Mouse (Mus musculus): ENCODE data around the gene Dpp4. TPM values are rescaled to one million over a fixed set of nuclear protein-coding genes. Genes with fewer than 3 reads are reported as not detected.

Gene Dpp4
- polyA plus RNA-seq, 1 experiment from 2014 or later: 0.19 TPM

GRCm38 (mm10) chr2:62341061-62341733 lies 70.8 kb downstream of the Dpp4 start:
- no peak overlapping the region for H3K4me3 ChIP-seq (ENCODE audit: low read depth, low read length)
- no peaks in the 10 kb centered on the region for H3K36me3 ChIP-seq (ENCODE audit: control insufficient read depth, insufficient read depth, low read length)
- no peaks in the 10 kb centered on the region for H3K9me3 ChIP-seq (ENCODE audit: control insufficient read depth, low read length)
- WGBS: 85% methylated on average over 3 of the region's 3 CpGs
- H3K4me1 ChIP-seq (ENCODE audit: control insufficient read depth, insufficient read depth, low read length): no peaks in the 10 kb centered on the region
- DNase-seq (ENCODE audit: low spot score) (no peak), ATAC-seq (ENCODE audit: insufficient number of reproducible peaks, low FRiP score, low TSS enrichment, low read depth) (no peak)
- H3K4me2 ChIP-seq (ENCODE audit: low read depth, severe bottlenecking): no peak overlapping the region
- H3K27me3 ChIP-seq (ENCODE audit: control insufficient read depth, insufficient read depth, low read length): no peaks in the 10 kb centered on the region
- H3K9ac ChIP-seq (ENCODE audit: low read length): no peak overlapping the region
- H3K27ac ChIP-seq (replicated peaks; ENCODE audit: low read depth, low read length): no peak overlapping the region

GRCm38 (mm10) chr2:62339222-62339944 lies 72.6 kb downstream of the Dpp4 start:
- ATAC-seq (ENCODE audit: insufficient number of reproducible peaks, low FRiP score, low TSS enrichment, low read depth): no peak

GRCm38 (mm10) chr2:62337086-62337485 lies 74.9 kb downstream of the Dpp4 start:
- no peak for DNase-seq (ENCODE audit: low spot score)
- Histone ChIP-seq H3K27ac (replicated peaks; ENCODE audit: low read depth, low read length) (no peak overlapping the region), H3K4me2 (ENCODE audit: low read depth, severe bottlenecking) (no peak overlapping the region), H3K9me3 (ENCODE audit: control insufficient read depth, low read length) (no peaks in the 10 kb centered on the region), H3K4me1 (ENCODE audit: control insufficient read depth, insufficient read depth, low read length) (no peaks in the 10 kb centered on the region), H3K36me3 (ENCODE audit: control insufficient read depth, insufficient read depth, low read length) (no peaks in the 10 kb centered on the region), H3K4me3 (ENCODE audit: low read depth, low read length) (no peak overlapping the region), H3K27me3 (ENCODE audit: control insufficient read depth, insufficient read depth, low read length) (no peaks in the 10 kb centered on the region), H3K9ac (ENCODE audit: low read length) (no peak overlapping the region)
- ATAC-seq (ENCODE audit: insufficient number of reproducible peaks, low FRiP score, low TSS enrichment, low read depth): no peak
- 77% methylated on average over 7 of the region's 7 CpGs for WGBS

More at GRCm38 (mm10) chr2:62339222-62339944, 72.6 kb downstream of the Dpp4 start:
- Histone ChIP-seq H3K4me1 (ENCODE audit: control insufficient read depth, insufficient read depth, low read length) (no peaks in the 10 kb centered on the region), H3K27ac (replicated peaks; ENCODE audit: low read depth, low read length) (no peak overlapping the region), H3K4me2 (ENCODE audit: low read depth, severe bottlenecking) (no peak overlapping the region), H3K36me3 (ENCODE audit: control insufficient read depth, insufficient read depth, low read length) (no peaks in the 10 kb centered on the region), H3K4me3 (ENCODE audit: low read depth, low read length) (no peak overlapping the region), H3K9ac (ENCODE audit: low read length) (no peak overlapping the region), H3K9me3 (ENCODE audit: control insufficient read depth, low read length) (no peaks in the 10 kb centered on the region), H3K27me3 (ENCODE audit: control insufficient read depth, insufficient read depth, low read length) (no peaks in the 10 kb centered on the region)
- no peak for DNase-seq (ENCODE audit: low spot score)
- WGBS: 74% methylated on average over 4 of the region's 4 CpGs

GRCm38 (mm10) chr2:62334397-62335243 lies 77.4 kb downstream of the Dpp4 start:
- Histone ChIP-seq H3K9ac (ENCODE audit: low read length) (no peak overlapping the region), H3K27ac (replicated peaks; ENCODE audit: low read depth, low read length) (no peak overlapping the region), H3K4me1 (ENCODE audit: control insufficient read depth, insufficient read depth, low read length) (no peaks in the 10 kb centered on the region), H3K4me2 (ENCODE audit: low read depth, severe bottlenecking) (no peak overlapping the region), H3K4me3 (ENCODE audit: low read depth, low read length) (no peak overlapping the region), H3K36me3 (ENCODE audit: control insufficient read depth, insufficient read depth, low read length) (no peaks in the 10 kb centered on the region), H3K27me3 (ENCODE audit: control insufficient read depth, insufficient read depth, low read length) (no peaks in the 10 kb centered on the region), H3K9me3 (ENCODE audit: control insufficient read depth, low read length) (no peaks in the 10 kb centered on the region)
- no peak for ATAC-seq (ENCODE audit: insufficient number of reproducible peaks, low FRiP score, low TSS enrichment, low read depth)
- 87% methylated on average over 4 of the region's 4 CpGs for WGBS
- no peak for DNase-seq (ENCODE audit: low spot score)

- Histone ChIP-seq H3K9me3 (ENCODE audit: control insufficient read depth, low read length) (no peaks in the 10 kb centered on the region), H3K27ac (replicated peaks; ENCODE audit: low read depth, low read length) (no peak overlapping the region), H3K4me1 (ENCODE audit: control insufficient read depth, insufficient read depth, low read length) (no peaks in the 10 kb centered on the region), H3K36me3 (ENCODE audit: control insufficient read depth, insufficient read depth, low read length) (no peaks in the 10 kb centered on the region), H3K4me3 (ENCODE audit: low read depth, low read length) (no peak overlapping the region), H3K9ac (ENCODE audit: low read length) (no peak overlapping the region), H3K27me3 (ENCODE audit: control insufficient read depth, insufficient read depth, low read length) (no peaks in the 10 kb centered on the region), H3K4me2 (ENCODE audit: low read depth, severe bottlenecking) (no peak overlapping the region)
- ATAC-seq (ENCODE audit: insufficient number of reproducible peaks, low FRiP score, low TSS enrichment, low read depth): no peak
- no peak for DNase-seq (ENCODE audit: low spot score)
- WGBS: 80% methylated on average over 8 of the region's 8 CpGs
Measured at GRCm38 (mm10) chr2:62332465-62332864, 79.6 kb downstream of the Dpp4 start.

GRCm38 (mm10) chr2:62331913-62332312 lies 80.1 kb downstream of the Dpp4 start:
- ATAC-seq (ENCODE audit: insufficient number of reproducible peaks, low FRiP score, low TSS enrichment, low read depth) (no peak), DNase-seq (ENCODE audit: low spot score) (no peak)
- Histone ChIP-seq H3K4me2 (ENCODE audit: low read depth, severe bottlenecking) (no peak overlapping the region), H3K4me3 (ENCODE audit: low read depth, low read length) (no peak overlapping the region), H3K36me3 (ENCODE audit: control insufficient read depth, insufficient read depth, low read length) (no peaks in the 10 kb centered on the region), H3K27me3 (ENCODE audit: control insufficient read depth, insufficient read depth, low read length) (no peaks in the 10 kb centered on the region), H3K9ac (ENCODE audit: low read length) (no peak overlapping the region), H3K4me1 (ENCODE audit: control insufficient read depth, insufficient read depth, low read length) (no peaks in the 10 kb centered on the region), H3K27ac (replicated peaks; ENCODE audit: low read depth, low read length) (no peak overlapping the region), H3K9me3 (ENCODE audit: control insufficient read depth, low read length) (no peaks in the 10 kb centered on the region)
- WGBS: 60% methylated on average over 4 of the region's 4 CpGs

- Histone ChIP-seq H3K4me3 (ENCODE audit: low read depth, low read length) (no peak overlapping the region), H3K9me3 (ENCODE audit: control insufficient read depth, low read length) (no peaks in the 10 kb centered on the region), H3K27me3 (ENCODE audit: control insufficient read depth, insufficient read depth, low read length) (no peaks in the 10 kb centered on the region), H3K9ac (ENCODE audit: low read length) (no peak overlapping the region), H3K4me1 (ENCODE audit: control insufficient read depth, insufficient read depth, low read length) (no peaks in the 10 kb centered on the region), H3K36me3 (ENCODE audit: control insufficient read depth, insufficient read depth, low read length) (no peaks in the 10 kb centered on the region), H3K27ac (replicated peaks; ENCODE audit: low read depth, low read length) (no peak overlapping the region), H3K4me2 (ENCODE audit: low read depth, severe bottlenecking) (no peak overlapping the region)
- 90% methylated on average over 2 of the region's 2 CpGs for WGBS
- ATAC-seq (ENCODE audit: insufficient number of reproducible peaks, low FRiP score, low TSS enrichment, low read depth) (no peak), DNase-seq (ENCODE audit: low spot score) (no peak)
Measured at GRCm38 (mm10) chr2:62325388-62325787, 86.6 kb downstream of the Dpp4 start.

GRCm38 (mm10) chr2:62323078-62323637 lies 88.9 kb downstream of the Dpp4 start:
- no peak for DNase-seq (ENCODE audit: low spot score)
- no peak overlapping the region for H3K4me2 ChIP-seq (ENCODE audit: low read depth, severe bottlenecking)
- ATAC-seq (ENCODE audit: insufficient number of reproducible peaks, low FRiP score, low TSS enrichment, low read depth): no peak
- no peaks in the 10 kb centered on the region for H3K36me3 ChIP-seq (ENCODE audit: control insufficient read depth, insufficient read depth, low read length)
- H3K9me3 ChIP-seq (ENCODE audit: control insufficient read depth, low read length): no peaks in the 10 kb centered on the region
- 86% methylated on average over 9 of the region's 9 CpGs for WGBS
- no peaks in the 10 kb centered on the region for H3K27me3 ChIP-seq (ENCODE audit: control insufficient read depth, insufficient read depth, low read length)
- H3K4me1 ChIP-seq (ENCODE audit: control insufficient read depth, insufficient read depth, low read length): no peaks in the 10 kb centered on the region
- H3K9ac ChIP-seq (ENCODE audit: low read length): no peak overlapping the region
- H3K4me3 ChIP-seq (ENCODE audit: low read depth, low read length): no peak overlapping the region
- no peak overlapping the region for H3K27ac ChIP-seq (replicated peaks; ENCODE audit: low read depth, low read length)
